Mouse (Mus musculus): ENCODE measurements at regions not wholly inside any gene's neighbourhood (a gene's known extent, or its start where the extent isn't known, plus 50 kb on each side); places are given as distances from the start of the nearest gene placed in this dataset.

GRCm38 (mm10) chr2:75101501-75101900 lies 275.9 kb downstream of the Mtx2 start:
- H3K36me3 ChIP-seq (ENCODE audit: control insufficient read depth, insufficient read depth): no peaks in the 10 kb centered on the region
- no peak overlapping the region for H3K9ac ChIP-seq (replicated peaks; ENCODE audit: low read depth, low read length)
- 60% methylated on average over 11 of the region's 11 CpGs for WGBS
- no peak for ATAC-seq
- no peaks in the 10 kb centered on the region for H3K27me3 ChIP-seq (replicated peaks; ENCODE audit: control insufficient read depth, insufficient read depth, low read length)
- H3K4me2 ChIP-seq (ENCODE audit: low read length): no peak overlapping the region
- no peak overlapping the region for H3K27ac ChIP-seq (ENCODE audit: low read length)
- H3K9me3 ChIP-seq (ENCODE audit: control insufficient read depth, low read length): no peaks in the 10 kb centered on the region
- H3K4me3 ChIP-seq (replicated peaks; ENCODE audit: low read length): no peak overlapping the region
- no peaks in the 10 kb centered on the region for H3K4me1 ChIP-seq (replicated peaks; ENCODE audit: control insufficient read depth, insufficient read depth, low read length)

DNA sequence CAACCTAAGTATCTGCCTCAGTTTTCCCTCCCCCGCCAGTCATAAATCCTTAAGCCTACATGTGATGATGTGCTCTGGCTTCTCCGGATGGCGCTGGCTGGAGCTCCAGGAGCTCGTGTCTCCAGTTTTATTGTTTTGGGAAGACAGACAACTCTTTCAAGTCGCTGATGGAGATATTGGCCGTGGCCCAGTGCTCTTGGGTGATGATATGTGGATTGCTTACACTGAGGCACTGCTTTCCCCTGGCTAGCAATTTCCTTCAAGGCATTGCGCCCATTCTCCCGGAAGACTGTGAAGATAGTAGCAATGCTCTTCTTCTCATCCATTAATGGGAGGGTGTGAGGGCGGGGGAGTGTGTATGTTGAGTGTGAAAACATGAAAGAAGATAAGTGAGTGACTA lies 287.1 kb downstream of the Mtx2 start:
- ATAC-seq: no peak

DNA sequence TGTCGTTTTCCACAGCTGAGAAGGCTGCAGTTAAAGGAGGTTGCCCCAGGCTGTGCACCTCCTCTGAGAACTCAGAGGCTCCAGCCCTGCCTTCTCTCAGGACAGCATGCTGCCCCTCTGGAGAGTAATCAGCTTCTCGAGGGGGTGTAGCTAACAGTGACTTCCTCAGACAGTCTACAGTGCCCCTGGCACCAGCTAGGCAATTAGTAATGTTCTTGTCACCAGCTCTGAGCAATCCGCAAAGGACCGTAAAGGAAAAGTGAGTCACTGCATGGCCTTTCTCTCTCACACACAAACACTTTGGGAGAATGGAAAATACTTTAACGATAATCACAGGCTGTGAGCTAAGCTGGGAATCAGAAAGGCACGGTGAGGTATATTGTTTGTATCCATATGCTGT lies 288.8 kb downstream of the Mtx2 start:
- 22% methylated on average over 6 of the region's 6 CpGs for WGBS
- no peaks in the 10 kb centered on the region for H3K9me3 ChIP-seq (ENCODE audit: control insufficient read depth, low read length)
- no peak overlapping the region for H3K27ac ChIP-seq (ENCODE audit: low read length)
- H3K4me2 ChIP-seq (ENCODE audit: low read length): no peak overlapping the region
- H3K36me3 ChIP-seq (ENCODE audit: control insufficient read depth, insufficient read depth): no peaks in the 10 kb centered on the region
- 0 out of 2 replicates have a peak, but pooled peaks cover 2% of the 10 kb centered on the region for H3K4me1 ChIP-seq (replicated peaks; ENCODE audit: control insufficient read depth, insufficient read depth, low read length)
- H3K27me3 ChIP-seq (replicated peaks; ENCODE audit: control insufficient read depth, insufficient read depth, low read length): no peaks in the 10 kb centered on the region; the same call in 1 of the 2 replicates
- no peak overlapping the region for H3K9ac ChIP-seq (replicated peaks; ENCODE audit: low read depth, low read length)
- ATAC-seq: no peak
- H3K4me3 ChIP-seq (replicated peaks; ENCODE audit: low read length): no peak overlapping the region

More for the DNA sequence above, 287.1 kb downstream of the Mtx2 start:
- Histone ChIP-seq H3K4me1 (replicated peaks; ENCODE audit: control insufficient read depth, insufficient read depth, low read length) (0 out of 2 replicates have a peak, but pooled peaks cover 2% of the 10 kb centered on the region), H3K27me3 (replicated peaks; ENCODE audit: control insufficient read depth, insufficient read depth, low read length) (no peaks in the 10 kb centered on the region; the same call in 1 of the 2 replicates), H3K4me3 (replicated peaks; ENCODE audit: low read length) (no peak overlapping the region), H3K9me3 (ENCODE audit: control insufficient read depth, low read length) (no peaks in the 10 kb centered on the region), H3K36me3 (ENCODE audit: control insufficient read depth, insufficient read depth) (no peaks in the 10 kb centered on the region), H3K27ac (ENCODE audit: low read length) (no peak overlapping the region), H3K9ac (replicated peaks; ENCODE audit: low read depth, low read length) (no peak overlapping the region), H3K4me2 (ENCODE audit: low read length) (no peak overlapping the region)
- 90% methylated on average over 9 of the region's 9 CpGs for WGBS

- H3K9me3 ChIP-seq (ENCODE audit: control insufficient read depth, low read length): no peaks in the 10 kb centered on the region
- no peaks in the 10 kb centered on the region for H3K36me3 ChIP-seq (ENCODE audit: control insufficient read depth, insufficient read depth)
- H3K4me2 ChIP-seq (ENCODE audit: low read length): no peak overlapping the region
- no peaks in the 10 kb centered on the region; the same call in 1 of the 2 replicates for H3K27me3 ChIP-seq (replicated peaks; ENCODE audit: control insufficient read depth, insufficient read depth, low read length)
- H3K4me3 ChIP-seq (replicated peaks; ENCODE audit: low read length): no peak overlapping the region
- 85% methylated on average over 8 of the region's 8 CpGs for WGBS
- no peak for ATAC-seq
- no peak overlapping the region for H3K9ac ChIP-seq (replicated peaks; ENCODE audit: low read depth, low read length)
- 0 out of 2 replicates have a peak, but pooled peaks cover 2% of the 10 kb centered on the region for H3K4me1 ChIP-seq (replicated peaks; ENCODE audit: control insufficient read depth, insufficient read depth, low read length)
- H3K27ac ChIP-seq (ENCODE audit: low read length): no peak overlapping the region
Observed at GRCm38 (mm10) chr2:75118348-75118926, 292.8 kb downstream of the Mtx2 start.

- H3K4me3 ChIP-seq (replicated peaks; ENCODE audit: low read length): no peak overlapping the region
- 96% methylated on average over 9 of the region's 9 CpGs for WGBS
- no peak overlapping the region for H3K27ac ChIP-seq (ENCODE audit: low read length)
- no peaks in the 10 kb centered on the region for H3K9me3 ChIP-seq (ENCODE audit: control insufficient read depth, low read length)
- no peaks in the 10 kb centered on the region for H3K4me1 ChIP-seq (replicated peaks; ENCODE audit: control insufficient read depth, insufficient read depth, low read length)
- no peaks in the 10 kb centered on the region; the same call in 1 of the 2 replicates for H3K27me3 ChIP-seq (replicated peaks; ENCODE audit: control insufficient read depth, insufficient read depth, low read length)
- H3K9ac ChIP-seq (replicated peaks; ENCODE audit: low read depth, low read length): no peak overlapping the region
- H3K4me2 ChIP-seq (ENCODE audit: low read length): no peak overlapping the region
- no peak for ATAC-seq
- H3K36me3 ChIP-seq (ENCODE audit: control insufficient read depth, insufficient read depth): no peaks in the 10 kb centered on the region
Observed at GRCm38 (mm10) chr2:75119599-75119998, 294.0 kb downstream of the Mtx2 start.

DNA sequence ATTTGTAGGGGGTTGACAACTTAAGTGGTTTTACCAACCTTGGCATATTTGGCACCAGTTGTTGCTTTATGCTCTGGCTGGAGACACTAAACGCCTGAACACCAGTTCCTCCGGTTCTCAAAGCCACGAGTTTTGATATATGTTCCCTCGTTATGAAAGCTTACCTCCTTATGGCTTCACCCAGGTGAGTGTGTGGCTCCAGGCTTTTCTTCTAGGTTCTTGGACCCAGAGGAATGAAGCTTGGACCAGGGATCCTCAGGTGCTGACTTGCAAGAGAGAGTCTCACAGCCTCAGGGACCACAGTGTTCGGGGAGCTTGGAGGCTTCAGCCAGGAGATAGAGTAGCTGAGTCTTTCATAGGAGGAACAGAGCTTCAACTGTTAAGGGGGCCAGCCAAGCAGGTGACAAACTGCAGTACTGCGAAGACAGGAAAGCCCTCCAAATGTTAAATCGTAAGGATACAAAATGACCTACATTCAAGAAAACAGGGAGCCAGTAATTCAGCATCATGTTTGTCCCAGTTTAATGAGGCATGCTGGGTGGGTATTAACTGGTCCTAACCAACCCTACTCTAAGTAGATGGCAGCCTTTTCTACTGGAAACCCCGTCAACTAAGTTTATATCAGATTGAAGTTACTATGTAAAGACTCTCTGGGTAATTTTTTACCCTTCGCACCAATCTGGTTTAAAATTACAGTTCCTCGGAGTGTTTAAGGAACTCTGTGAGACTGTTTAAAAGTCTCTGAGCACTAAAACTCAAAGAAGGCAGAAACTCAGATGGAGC lies 307.9 kb downstream of the Mtx2 start:
- ATAC-seq: no peak
- Histone ChIP-seq H3K36me3 (ENCODE audit: control insufficient read depth, insufficient read depth) (no peaks in the 10 kb centered on the region), H3K4me3 (replicated peaks; ENCODE audit: low read length) (no peak overlapping the region), H3K9me3 (ENCODE audit: control insufficient read depth, low read length) (no peaks in the 10 kb centered on the region), H3K9ac (replicated peaks; ENCODE audit: low read depth, low read length) (no peak overlapping the region), H3K4me1 (replicated peaks; ENCODE audit: control insufficient read depth, insufficient read depth, low read length) (peaks cover 12% of the 10 kb centered on the region), H3K27me3 (replicated peaks; ENCODE audit: control insufficient read depth, insufficient read depth, low read length) (peaks cover 28% of the 10 kb centered on the region), H3K4me2 (ENCODE audit: low read length) (no peak overlapping the region), H3K27ac (ENCODE audit: low read length) (no peak overlapping the region)
- 74% methylated on average over 10 of the region's 10 CpGs for WGBS

DNA sequence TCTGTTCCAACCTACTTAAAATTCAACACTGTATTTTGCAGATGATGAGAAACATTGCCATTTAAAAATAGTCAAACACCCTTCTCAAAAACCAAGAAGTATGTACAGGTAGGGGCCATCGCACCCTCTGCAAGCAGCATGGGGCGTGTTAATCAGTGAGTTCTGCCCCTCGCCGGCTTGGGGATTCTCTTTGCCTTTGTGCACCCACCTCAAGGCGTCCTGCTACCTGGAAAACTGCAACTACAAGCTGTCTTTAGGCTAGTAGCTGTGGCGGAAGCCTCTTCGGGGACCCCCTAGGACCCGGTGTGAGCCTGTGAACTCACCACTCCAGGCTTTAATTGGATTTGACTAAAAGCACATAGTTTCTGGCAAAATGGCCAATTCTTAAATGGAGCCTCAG lies 311.0 kb downstream of the Mtx2 start:
- H3K4me2 ChIP-seq (ENCODE audit: low read length): no peak overlapping the region
- 9% methylated on average over 8 of the region's 8 CpGs for WGBS
- H3K4me3 ChIP-seq (replicated peaks; ENCODE audit: low read length): no peak overlapping the region

DNA sequence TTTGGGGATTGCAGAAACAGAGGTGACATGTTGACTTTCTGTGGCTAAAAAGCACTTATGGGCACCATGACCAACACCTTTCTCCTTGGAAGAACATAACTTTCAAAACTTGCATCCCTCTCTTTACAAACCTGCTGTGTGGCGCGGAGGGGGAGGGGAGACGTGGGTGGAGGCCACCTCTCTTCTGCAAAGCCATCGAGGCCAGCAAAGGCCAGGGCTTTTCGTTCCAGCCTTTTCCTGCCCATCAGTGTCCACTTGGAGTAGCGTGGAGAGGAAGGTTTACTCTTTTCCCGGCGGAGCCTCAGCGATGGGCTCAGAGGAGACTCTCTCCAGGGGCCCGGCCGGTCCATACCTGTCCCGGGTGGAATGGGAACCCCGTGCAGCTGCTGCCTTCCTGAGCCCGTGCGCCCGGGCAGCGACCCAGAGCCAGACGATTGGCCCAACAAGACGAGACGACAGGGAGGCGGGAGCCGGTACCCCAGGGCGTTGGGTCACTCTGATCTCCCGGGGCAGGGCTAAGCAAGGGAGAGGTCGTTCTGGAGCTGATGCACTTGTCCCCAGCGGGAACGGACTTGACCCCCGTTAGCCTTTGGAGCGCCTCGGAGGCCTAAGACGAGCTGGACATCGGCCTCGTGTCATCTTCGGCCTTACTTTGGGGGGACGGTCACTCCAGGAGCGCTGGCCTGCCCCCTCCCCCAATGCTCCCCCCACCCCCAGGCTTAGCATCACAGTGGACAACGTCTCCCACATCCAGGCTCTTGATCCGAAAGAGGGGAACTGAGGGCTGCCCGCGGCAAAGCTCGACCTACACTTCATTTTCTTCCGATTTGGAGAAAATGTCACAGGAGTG lies 311.8 kb downstream of the Mtx2 start:
- Histone ChIP-seq H3K4me2 (ENCODE audit: low read length) (peak overlapping the region; percentile 76), H3K27ac (ENCODE audit: low read length) (no peak overlapping the region), H3K27me3 (replicated peaks; ENCODE audit: control insufficient read depth, insufficient read depth, low read length) (peaks cover 50% of the 10 kb centered on the region), H3K36me3 (ENCODE audit: control insufficient read depth, insufficient read depth) (no peaks in the 10 kb centered on the region), H3K4me1 (replicated peaks; ENCODE audit: control insufficient read depth, insufficient read depth, low read length) (peaks cover 12% of the 10 kb centered on the region), H3K9me3 (ENCODE audit: control insufficient read depth, low read length) (no peaks in the 10 kb centered on the region), H3K9ac (replicated peaks; ENCODE audit: low read depth, low read length) (peak overlapping the region; percentile 44), H3K4me3 (replicated peaks; ENCODE audit: low read length) (peak overlapping the region; percentile 41)
- WGBS: under 1% methylated on average over 42 of the region's 42 CpGs
- 0 out of 2 replicates have a peak, but pooled peaks have one; percentile 31 for ATAC-seq

More for the DNA sequence above, 311.0 kb downstream of the Mtx2 start:
- H3K27me3 ChIP-seq (replicated peaks; ENCODE audit: control insufficient read depth, insufficient read depth, low read length): peaks cover 48% of the 10 kb centered on the region
- H3K4me1 ChIP-seq (replicated peaks; ENCODE audit: control insufficient read depth, insufficient read depth, low read length): peaks cover 12% of the 10 kb centered on the region
- no peak overlapping the region for H3K27ac ChIP-seq (ENCODE audit: low read length)
- H3K9me3 ChIP-seq (ENCODE audit: control insufficient read depth, low read length): no peaks in the 10 kb centered on the region
- no peak overlapping the region for H3K9ac ChIP-seq (replicated peaks; ENCODE audit: low read depth, low read length)
- H3K36me3 ChIP-seq (ENCODE audit: control insufficient read depth, insufficient read depth): no peaks in the 10 kb centered on the region
- no peak for ATAC-seq
